Mouse (Mus musculus): ENCODE data around the gene Prkce. TPM values are rescaled to one million over a fixed set of nuclear protein-coding genes. Genes with fewer than 3 reads are reported as not detected.

Prkce gene
- polyA plus RNA-seq, 1 experiment from 2014 or later, result 2.0 TPM

DNA sequence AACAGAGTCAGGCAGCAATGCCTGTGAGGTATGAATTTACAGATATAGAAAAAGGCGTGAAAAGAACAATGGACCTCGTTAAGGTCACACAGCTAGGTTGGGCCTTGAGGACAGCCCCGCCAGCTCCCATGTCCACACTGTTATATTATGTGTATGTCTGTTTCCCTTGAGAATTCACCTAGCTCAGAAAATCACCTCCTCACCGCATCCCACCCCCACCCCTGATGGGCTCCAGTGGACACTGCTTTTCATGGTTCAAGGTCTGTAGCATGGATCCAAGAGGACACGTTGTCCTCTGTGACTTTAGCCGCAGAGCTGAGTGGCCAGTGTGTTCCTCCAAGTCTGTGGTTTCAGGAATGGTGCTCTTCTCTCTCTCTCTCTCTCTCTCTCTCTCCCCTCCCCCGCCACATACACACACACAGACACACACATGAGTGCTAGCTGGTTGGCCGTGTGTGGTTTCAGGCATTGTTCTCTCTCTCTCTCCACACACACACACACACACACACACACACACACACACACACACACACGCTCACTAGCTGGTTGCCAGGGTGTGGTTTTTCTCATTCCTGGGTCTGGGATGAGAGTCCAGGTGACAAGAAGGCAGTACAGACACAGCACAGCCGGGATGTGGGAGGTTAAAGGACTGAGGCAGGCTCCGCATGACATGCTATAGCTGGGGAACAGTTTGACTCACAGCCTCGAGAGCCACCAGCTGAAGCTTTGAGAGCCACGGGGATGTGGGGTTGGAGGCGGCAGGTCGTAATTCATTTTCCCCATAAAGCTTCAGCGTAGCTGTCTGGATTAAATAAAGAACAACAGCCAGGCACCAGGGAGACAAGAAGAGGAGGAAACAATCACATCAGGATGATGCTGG is 162.7 kb downstream of the Prkce start:
- Histone ChIP-seq H3K27me3 (ENCODE audit: insufficient read depth, low read length) (no peaks in the 10 kb centered on the region), H3K9ac (replicated peaks) (no peak overlapping the region), H3K9me3 (ENCODE audit: low read length) (no peaks in the 10 kb centered on the region), H3K4me3 (ENCODE audit: low read depth, low read length) (no peak overlapping the region), H3K4me1 (ENCODE audit: insufficient read depth) (peaks cover 17% of the 10 kb centered on the region), H3K27ac (ENCODE audit: low read depth) (no peak overlapping the region), H3K4me2 (ENCODE audit: low read depth, low read length) (no peak overlapping the region), H3K36me3 (replicated peaks; ENCODE audit: insufficient read depth, low read length) (no peaks in the 10 kb centered on the region)
- no peak for ATAC-seq
- DNase-seq, result no peak
- WGBS (ENCODE audit: insufficient replicate concordance), result 67% methylated on average over 16 of the region's 16 CpGs
- TF ChIP-seq EP300 (IDR thresholded peaks at IDR 0.05; ENCODE audit: low read depth), result no peak
- no peak for TF ChIP-seq CTCF (IDR thresholded peaks at IDR 0.05; ENCODE audit: low read depth)

GRCm38 (mm10) chr17:86331835-86332234 is 164.2 kb downstream of the Prkce start:
- DNase-seq, result no peak
- Histone ChIP-seq H3K4me2 (ENCODE audit: low read depth, low read length) (no peak overlapping the region), H3K27me3 (ENCODE audit: insufficient read depth, low read length) (no peaks in the 10 kb centered on the region), H3K9ac (replicated peaks) (no peak overlapping the region), H3K4me3 (ENCODE audit: low read depth, low read length) (no peak overlapping the region), H3K4me1 (ENCODE audit: insufficient read depth) (peaks cover 23% of the 10 kb centered on the region), H3K9me3 (ENCODE audit: low read length) (no peaks in the 10 kb centered on the region), H3K36me3 (replicated peaks; ENCODE audit: insufficient read depth, low read length) (no peaks in the 10 kb centered on the region), H3K27ac (ENCODE audit: low read depth) (no peak overlapping the region)
- TF ChIP-seq EP300 (IDR thresholded peaks at IDR 0.05; ENCODE audit: low read depth) (no peak), CTCF (IDR thresholded peaks at IDR 0.05; ENCODE audit: low read depth) (no peak)
- 85% methylated on average over 8 of the region's 8 CpGs for WGBS (ENCODE audit: insufficient replicate concordance)
- ATAC-seq, result no peak

GRCm38 (mm10) chr17:86334990-86335389 is 167.4 kb downstream of the Prkce start:
- Histone ChIP-seq H3K36me3 (replicated peaks; ENCODE audit: insufficient read depth, low read length) (no peaks in the 10 kb centered on the region), H3K9ac (replicated peaks) (no peak overlapping the region), H3K9me3 (ENCODE audit: low read length) (no peaks in the 10 kb centered on the region), H3K4me3 (ENCODE audit: low read depth, low read length) (no peak overlapping the region), H3K4me2 (ENCODE audit: low read depth, low read length) (no peak overlapping the region), H3K27me3 (ENCODE audit: insufficient read depth, low read length) (no peaks in the 10 kb centered on the region), H3K4me1 (ENCODE audit: insufficient read depth) (peaks cover 15% of the 10 kb centered on the region), H3K27ac (ENCODE audit: low read depth) (no peak overlapping the region; the same call in 1 of the 2 replicates)
- TF ChIP-seq CTCF (IDR thresholded peaks at IDR 0.05; ENCODE audit: low read depth) (0 out of 2 replicates have a peak, but pooled peaks have one; percentile 9), EP300 (IDR thresholded peaks at IDR 0.05; ENCODE audit: low read depth) (no peak)
- ATAC-seq, result peak; percentile 91
- 60% methylated on average over 4 of the region's 4 CpGs for WGBS (ENCODE audit: insufficient replicate concordance)
- DNase-seq, result peak; percentile 87

DNA sequence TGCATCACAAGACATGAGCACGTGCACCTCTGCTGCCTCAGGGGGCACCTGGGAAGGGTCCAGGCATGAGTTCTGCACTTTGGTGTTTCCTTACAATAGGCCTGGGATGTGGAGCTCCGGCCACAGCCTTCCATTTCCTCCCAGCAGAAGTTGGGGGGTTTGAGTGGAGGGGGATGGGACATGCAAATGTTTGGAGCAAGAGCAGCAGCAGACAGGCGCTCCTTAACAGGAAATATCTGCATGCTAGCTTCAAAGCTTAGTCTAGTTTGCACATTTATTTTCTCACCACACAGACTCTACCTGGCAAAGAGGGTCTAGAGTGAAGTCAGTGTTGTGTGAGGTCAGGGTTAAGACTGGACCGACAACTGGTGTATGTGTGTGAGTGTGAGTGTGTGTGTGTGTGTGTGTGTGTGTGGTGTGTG is 169.1 kb downstream of the Prkce start:
- 40% methylated on average over 4 of the region's 4 CpGs for WGBS (ENCODE audit: insufficient replicate concordance)
- Histone ChIP-seq H3K9ac (replicated peaks) (no peak overlapping the region), H3K4me2 (ENCODE audit: low read depth, low read length) (no peak overlapping the region), H3K36me3 (replicated peaks; ENCODE audit: insufficient read depth, low read length) (no peaks in the 10 kb centered on the region), H3K4me3 (ENCODE audit: low read depth, low read length) (no peak overlapping the region), H3K9me3 (ENCODE audit: low read length) (no peaks in the 10 kb centered on the region), H3K27ac (ENCODE audit: low read depth) (peak overlapping the region; percentile 64), H3K4me1 (ENCODE audit: insufficient read depth) (peaks cover 17% of the 10 kb centered on the region), H3K27me3 (ENCODE audit: insufficient read depth, low read length) (no peaks in the 10 kb centered on the region)
- ATAC-seq (peak; percentile 12; the same call in 1 of the 2 replicates), DNase-seq (no peak)
- TF ChIP-seq CTCF (IDR thresholded peaks at IDR 0.05; ENCODE audit: low read depth), result no peak
- TF ChIP-seq EP300 (IDR thresholded peaks at IDR 0.05; ENCODE audit: low read depth), result no peak

DNA sequence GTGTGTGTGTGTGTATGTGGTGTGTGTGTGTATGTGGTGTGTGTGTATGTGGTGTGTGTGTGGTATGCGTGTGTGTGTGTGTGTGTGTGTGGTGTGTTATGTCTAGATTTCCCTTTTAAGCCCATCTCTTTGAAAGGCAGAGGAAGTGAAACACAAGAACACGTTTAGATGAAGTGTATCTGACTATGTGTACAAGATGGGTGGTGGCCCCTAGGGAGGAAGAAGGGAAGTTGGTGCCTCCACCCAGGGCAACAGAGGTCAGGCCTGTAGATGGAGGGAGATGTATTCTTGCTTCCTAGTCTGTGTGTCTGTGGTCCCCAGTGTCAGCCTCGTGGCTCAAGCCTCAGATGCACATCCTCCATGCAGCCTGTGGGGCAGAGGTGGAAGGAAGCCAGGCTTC is 169.5 kb downstream of the Prkce start:
- DNase-seq, result peak; percentile 51
- TF ChIP-seq EP300 (IDR thresholded peaks at IDR 0.05; ENCODE audit: low read depth) (no peak), CTCF (IDR thresholded peaks at IDR 0.05; ENCODE audit: low read depth) (0 out of 2 replicates have a peak, but pooled peaks have one; percentile 3)
- H3K9me3 ChIP-seq (ENCODE audit: low read length), result no peaks in the 10 kb centered on the region
- H3K9ac ChIP-seq (replicated peaks), result no peak overlapping the region
- peak overlapping the region; percentile 64 for H3K27ac ChIP-seq (ENCODE audit: low read depth)
- H3K36me3 ChIP-seq (replicated peaks; ENCODE audit: insufficient read depth, low read length), result no peaks in the 10 kb centered on the region
- peak; percentile 51 for ATAC-seq
- no peaks in the 10 kb centered on the region for H3K27me3 ChIP-seq (ENCODE audit: insufficient read depth, low read length)
- 35% methylated on average over 3 of the region's 3 CpGs for WGBS (ENCODE audit: insufficient replicate concordance)
- H3K4me2 ChIP-seq (ENCODE audit: low read depth, low read length), result no peak overlapping the region
- peaks cover 17% of the 10 kb centered on the region for H3K4me1 ChIP-seq (ENCODE audit: insufficient read depth)
- no peak overlapping the region for H3K4me3 ChIP-seq (ENCODE audit: low read depth, low read length)

DNA sequence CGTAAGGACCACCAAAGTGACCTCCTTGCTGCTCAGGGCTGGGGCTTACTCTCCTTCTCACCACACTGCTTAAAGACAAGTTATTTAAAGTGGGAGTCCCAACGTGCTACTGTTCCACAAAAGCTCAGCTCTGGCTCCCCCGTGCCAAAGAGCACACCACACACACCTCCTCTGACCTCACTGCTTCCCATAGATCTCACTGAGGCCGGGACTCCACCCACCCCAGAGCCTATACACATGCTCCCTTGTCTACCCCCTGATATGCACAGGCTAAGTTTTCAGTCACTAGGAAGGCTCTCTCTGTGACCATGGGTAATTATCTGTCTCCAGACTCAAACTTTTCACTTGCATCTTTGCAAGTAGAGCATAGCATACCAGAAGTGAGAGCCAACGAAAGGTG is 170.7 kb downstream of the Prkce start:
- peaks cover 17% of the 10 kb centered on the region for H3K4me1 ChIP-seq (ENCODE audit: insufficient read depth)
- 63% methylated on average over 5 of the region's 5 CpGs for WGBS (ENCODE audit: insufficient replicate concordance)

More for the DNA sequence above, 170.7 kb downstream of the Prkce start:
- no peaks in the 10 kb centered on the region for H3K27me3 ChIP-seq (ENCODE audit: insufficient read depth, low read length)
- ATAC-seq (no peak), DNase-seq (no peak)
- no peak overlapping the region for H3K4me2 ChIP-seq (ENCODE audit: low read depth, low read length)
- no peak overlapping the region for H3K9ac ChIP-seq (replicated peaks)
- H3K36me3 ChIP-seq (replicated peaks; ENCODE audit: insufficient read depth, low read length), result no peaks in the 10 kb centered on the region
- TF ChIP-seq CTCF (IDR thresholded peaks at IDR 0.05; ENCODE audit: low read depth) (no peak), EP300 (IDR thresholded peaks at IDR 0.05; ENCODE audit: low read depth) (no peak)
- no peak overlapping the region for H3K27ac ChIP-seq (ENCODE audit: low read depth)
- H3K4me3 ChIP-seq (ENCODE audit: low read depth, low read length), result no peak overlapping the region
- no peaks in the 10 kb centered on the region for H3K9me3 ChIP-seq (ENCODE audit: low read length)
